Mouse (Mus musculus): ENCODE data around the gene Man1b1.

GRCm38 (mm10) chr2:25398065-25398464 lies 65.9 kb downstream of the Man1b1 start:
- TF ChIP-seq POLR2A (IDR thresholded peaks at IDR 0.05; ENCODE audit: insufficient read depth, low read depth, low read length) = no peak
- TF ChIP-seq CTCF (IDR thresholded peaks at IDR 0.05) = no peak
